Mouse (Mus musculus) cerebellum, adult 9-11 months (tissue): ENCODE measurements around the gene Gpr4.

ENCODE experiments used
- DNase-seq: peaks from one replicate; pipeline ENCODE4 v3.0.0; 2022

Gene Gpr4

GRCm38 (mm10) chr7:19211996-19212755 is at the start of gene Gpr4:
Gene Gpr4 (plus strand): TSS chr7:19212538.
- DNase-seq, result no peak

DNA sequence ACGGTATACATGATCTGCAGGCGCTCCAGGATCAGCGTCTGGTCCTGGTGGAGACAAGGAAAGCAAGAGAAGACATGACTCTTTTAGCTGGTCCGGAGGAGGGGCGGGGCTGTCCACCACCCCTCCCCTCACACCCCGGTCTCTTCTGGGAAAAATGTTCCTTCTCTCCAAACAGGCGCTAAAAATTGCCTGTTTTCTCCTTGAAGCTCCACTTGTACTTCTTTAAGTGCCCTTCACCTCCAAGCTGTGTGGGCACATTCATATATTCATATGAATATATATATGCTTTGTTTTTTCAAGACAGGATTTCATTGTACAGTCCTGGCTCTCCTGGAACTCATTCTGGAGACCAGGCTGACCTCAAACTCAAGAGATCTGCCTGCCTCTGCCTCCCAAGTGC is 49.4 kb upstream of the Gpr4 start:
- no peak for DNase-seq

- DNase-seq, result no peak
Observed at GRCm38 (mm10) chr7:19163752-19164151, 48.6 kb upstream of the Gpr4 start.

- DNase-seq, result no peak
Observed at GRCm38 (mm10) chr7:19164189-19164588, 48.1 kb upstream of the Gpr4 start.

DNA sequence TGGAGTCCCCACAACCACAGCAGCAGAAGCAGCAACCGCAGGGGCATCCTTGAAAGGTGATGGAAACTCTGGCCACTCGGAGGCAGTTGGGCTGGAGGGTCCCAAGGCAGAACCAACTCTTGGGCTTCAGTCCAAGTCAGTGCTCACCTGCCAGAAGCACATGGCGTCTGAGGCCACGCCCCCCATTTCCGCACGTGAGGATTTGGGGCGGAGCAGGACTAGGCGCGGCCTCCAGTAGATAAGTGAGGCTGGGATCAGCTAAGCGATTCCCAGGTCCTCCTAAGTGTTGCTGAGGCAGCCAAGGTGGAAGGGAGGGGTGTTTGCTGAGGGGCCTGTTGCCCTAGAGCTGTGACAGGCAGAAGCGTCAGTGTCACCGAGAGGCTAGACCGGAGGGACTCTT is 47.4 kb upstream of the Gpr4 start:
- peak; percentile 11 for DNase-seq

- peak; percentile 8 for DNase-seq
Observed at GRCm38 (mm10) chr7:19165656-19166423, 46.5 kb upstream of the Gpr4 start, which contains the start of gene Gipr. Gene Gipr (minus strand): TSS chr7:19166127.

GRCm38 (mm10) chr7:19166990-19167389 is 45.3 kb upstream of the Gpr4 start:
- peak; percentile 5 for DNase-seq

GRCm38 (mm10) chr7:19169506-19169905 is 42.8 kb upstream of the Gpr4 start:
- DNase-seq, result no peak

- no peak for DNase-seq
Observed at GRCm38 (mm10) chr7:19170142-19170541, 42.2 kb upstream of the Gpr4 start.

DNA sequence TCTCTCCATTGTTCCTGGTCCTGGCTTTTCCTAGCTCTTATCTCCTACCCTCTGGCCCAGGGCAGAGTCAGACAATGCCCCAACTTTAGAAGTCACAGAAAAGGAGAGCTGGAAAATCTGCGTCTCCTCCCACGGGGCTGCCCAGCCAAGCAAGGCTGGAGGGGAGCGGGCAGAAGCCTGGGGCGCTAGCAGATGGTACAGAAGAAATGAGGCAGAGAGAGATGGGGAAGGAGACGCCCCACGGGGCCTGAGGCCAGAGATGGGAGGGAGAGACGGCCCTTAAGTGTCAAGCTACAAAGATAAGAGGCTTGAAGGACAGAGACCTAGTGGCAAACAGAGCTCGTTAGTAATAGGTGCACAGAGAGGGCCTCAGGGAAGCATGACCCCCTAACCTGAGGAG is 40.5 kb upstream of the Gpr4 start:
- peak; percentile 57 for DNase-seq

DNA sequence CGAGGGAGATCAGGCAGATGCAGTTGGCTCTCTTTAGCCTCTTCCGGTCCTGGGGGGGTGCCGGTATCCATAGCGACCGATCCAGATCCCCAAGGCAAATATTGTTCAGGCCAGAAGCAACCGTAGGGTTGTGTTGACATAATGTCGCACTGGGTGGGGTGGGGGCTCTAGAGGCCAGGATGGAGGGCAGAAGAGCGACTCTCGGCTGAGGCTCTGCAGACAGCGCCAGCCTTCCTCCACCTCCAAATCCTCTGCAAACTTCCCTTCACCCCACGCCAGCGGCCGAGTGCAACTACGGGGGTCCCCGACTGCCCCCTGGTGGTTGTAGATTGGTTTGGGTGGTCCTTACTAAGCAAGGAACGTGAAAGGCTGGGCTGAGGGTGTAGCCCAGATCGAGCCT is 39.5 kb upstream of the Gpr4 start:
- peak; percentile 74 for DNase-seq

DNA sequence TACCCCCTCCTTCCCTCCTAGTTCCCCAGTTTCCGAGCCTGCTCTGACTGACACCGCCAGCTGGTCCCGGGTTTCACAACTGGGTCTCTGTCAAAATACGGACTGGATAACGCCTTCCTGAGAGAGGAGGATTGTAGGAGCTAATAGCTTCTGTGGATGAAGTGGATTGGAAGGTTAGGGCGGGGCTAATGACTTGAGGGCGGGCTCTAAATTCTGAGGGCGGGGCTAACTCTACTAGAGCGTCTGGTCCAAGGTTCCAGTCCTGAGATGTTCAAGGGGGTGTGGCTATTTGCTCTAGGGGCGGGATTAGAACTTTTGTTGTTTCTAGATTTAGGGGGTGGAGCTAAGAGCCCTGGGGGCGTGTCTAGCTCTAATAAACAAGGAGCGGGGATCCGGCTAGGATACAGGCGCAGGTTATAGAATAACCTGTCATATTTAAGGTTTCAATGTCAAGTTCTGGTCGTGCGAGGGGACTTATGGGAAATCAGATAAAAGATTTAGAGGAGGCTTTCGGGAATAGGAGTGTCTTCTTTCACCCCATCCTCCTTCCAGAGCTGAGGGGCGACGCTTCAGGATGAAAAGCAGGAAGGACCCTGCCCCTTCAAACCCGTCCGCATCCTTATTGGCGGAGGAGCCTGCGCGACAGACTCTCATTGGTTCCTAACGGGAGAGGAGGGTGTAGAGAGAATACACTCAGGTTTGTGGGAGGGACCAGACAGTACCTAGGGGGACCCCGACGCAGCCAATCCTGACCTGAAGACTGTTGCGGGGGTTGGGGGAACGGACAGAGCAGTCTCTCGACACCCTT is 36.4 kb upstream of the Gpr4 start, which contains the start of gene Eml2:
Eml2 (plus strand) TSS at position 714 of the 808 bp plus-strand sequence.
- DNase-seq, result peak; percentile 92

GRCm38 (mm10) chr7:19176516-19176947 is 35.8 kb upstream of the Gpr4 start:
- DNase-seq, result no peak

- DNase-seq, result peak; percentile 66
Observed at GRCm38 (mm10) chr7:19177216-19177615, 35.1 kb upstream of the Gpr4 start.

DNA sequence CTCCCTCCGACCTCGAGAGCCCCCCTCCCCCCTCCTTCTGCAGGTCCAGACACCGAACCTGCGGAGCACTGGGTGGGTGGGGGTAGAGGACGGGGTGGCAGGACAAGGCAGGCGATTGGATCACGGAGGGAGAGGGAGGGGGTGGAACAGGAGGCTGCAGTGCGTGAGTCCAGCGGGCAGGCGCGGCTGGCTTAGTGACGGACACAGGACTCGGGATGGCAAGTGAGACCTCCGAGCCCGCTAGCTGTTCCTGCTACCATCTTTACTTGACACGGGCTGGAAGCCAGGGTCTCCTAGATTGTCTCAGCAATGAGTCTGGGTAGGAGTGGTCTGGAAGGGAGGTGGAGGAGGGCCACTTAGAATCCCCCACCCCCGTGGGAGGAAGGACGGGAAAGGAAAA is 34.3 kb upstream of the Gpr4 start:
- DNase-seq, result peak; percentile 79

DNA sequence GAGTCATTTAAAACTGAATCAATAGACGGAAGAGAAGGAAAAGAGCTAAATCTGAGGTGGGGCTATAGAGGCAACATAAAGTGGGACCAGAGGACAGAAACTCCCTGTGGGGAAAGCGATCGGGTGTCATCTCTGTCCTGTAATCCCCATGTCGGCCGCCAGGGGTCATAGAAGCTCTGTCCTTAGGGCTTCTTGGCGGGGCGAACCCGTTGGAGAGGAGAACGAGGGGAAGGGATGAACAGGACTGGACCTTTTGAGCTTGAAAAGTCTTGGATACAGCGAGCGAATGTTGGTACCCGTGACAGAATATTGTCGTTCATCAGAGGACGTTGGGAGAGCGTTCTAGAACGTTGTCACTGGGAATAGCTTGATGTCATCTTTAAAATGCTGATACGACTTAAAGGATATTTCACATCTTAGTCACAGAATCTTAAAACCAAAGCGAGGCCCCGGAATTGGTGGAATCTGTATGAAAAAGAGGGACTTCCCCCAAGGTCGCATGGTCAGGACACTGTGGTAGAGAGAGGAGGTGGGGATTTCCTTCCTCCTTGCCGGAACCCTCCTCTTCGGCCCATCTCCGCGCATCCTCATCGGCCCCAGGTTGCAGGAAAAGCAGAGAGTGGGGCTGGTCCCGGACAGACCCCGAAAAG is 33.8 kb upstream of the Gpr4 start:
- DNase-seq, result peak; percentile 83

DNA sequence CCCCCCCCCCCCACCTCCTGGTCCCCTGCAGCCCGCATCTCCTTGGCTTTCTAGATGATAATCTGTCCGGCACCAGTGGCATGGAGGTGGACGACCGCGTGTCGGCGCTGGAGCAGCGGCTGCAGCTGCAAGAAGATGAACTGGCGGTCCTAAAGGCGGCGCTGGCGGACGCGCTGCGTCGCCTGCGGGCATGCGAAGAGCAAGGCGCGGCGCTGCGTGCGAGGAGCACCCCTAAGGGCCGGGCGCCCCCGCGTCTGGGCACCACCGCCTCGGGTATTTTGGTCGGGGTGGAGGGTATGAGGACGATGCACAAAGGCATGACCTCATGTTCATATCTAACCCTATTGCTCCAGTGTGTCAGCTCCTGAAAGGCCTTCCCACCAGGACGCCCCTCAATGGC is 33.2 kb upstream of the Gpr4 start:
- peak; percentile 63 for DNase-seq

DNA sequence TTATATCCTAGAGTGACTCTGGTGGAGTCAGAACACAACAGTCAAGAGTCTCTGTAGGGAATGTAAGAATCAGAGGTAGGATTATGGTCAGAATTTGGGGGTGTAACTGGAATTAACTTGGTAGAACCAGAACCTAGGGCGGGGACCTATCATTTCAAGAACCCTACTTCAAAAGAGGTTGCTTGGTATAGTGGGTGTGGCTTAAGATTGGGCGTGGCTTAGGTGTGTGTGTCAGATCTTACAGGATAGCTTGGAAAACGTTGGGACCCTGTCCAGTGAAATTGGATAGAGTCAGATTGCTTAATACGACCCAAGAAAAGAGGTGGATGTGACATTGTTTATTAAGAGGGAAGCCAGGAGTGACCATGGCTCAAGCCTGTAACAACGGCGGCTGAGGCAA is 32.4 kb upstream of the Gpr4 start:
- DNase-seq, result no peak

- DNase-seq, result no peak
Observed at GRCm38 (mm10) chr7:19180862-19181429, 31.4 kb upstream of the Gpr4 start.

DNA sequence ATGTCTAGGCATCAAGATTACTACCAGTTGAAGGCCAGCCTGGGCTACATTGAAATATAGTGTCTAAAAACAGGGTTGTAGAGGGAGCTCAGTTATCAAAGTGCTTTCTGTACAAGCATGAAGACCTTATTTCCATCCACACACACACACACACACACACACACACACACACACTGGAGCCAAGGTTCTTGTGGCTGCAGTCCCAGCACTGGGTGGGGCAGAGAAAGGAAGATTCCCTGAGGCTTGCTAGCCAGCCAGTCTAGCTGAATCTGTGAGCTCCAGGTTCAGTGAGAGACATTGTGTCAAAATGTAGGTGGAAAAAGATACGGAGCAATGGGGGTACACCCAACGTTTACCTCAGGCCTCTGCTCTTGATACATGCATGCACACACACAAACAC is 28.1 kb upstream of the Gpr4 start:
- DNase-seq, result no peak

DNA sequence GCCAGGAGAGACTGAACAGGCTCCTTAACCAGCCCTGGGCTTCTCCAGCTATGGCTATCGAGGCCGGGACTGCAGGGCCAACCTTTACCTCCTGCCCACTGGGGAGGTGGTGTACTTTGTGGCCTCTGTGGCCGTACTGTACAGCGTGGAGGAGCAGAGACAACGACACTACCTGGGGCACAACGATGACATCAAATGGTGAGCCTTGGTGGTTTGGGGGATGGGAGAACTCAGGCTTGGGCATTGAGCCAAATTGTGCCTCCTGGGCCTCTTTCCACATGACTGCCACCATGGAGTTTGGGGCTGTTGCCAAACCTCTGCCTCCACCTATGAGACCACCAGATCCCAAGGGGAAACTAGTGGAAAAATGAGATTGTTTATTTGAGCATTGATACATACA is 27.6 kb upstream of the Gpr4 start:
- DNase-seq, result no peak

DNA sequence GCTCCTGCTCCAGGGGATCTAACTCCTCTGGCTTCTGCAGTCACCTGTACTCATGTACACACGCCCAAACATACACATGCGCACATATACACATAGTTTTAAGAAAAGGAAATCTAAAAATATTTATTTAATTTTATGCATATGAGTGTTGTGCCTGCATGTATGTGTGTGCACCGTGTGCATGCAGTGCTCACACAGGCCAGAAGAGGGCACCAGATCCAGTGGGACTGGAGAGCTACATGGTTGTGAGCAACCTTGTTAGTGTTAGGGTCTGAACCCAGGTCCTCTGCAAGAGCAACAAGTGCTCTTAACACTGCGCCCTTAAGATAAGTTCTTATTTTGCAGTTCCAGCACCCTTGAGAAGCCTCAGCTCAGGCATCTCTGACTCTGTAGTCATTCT is 17.7 kb upstream of the Gpr4 start:
- no peak for DNase-seq
